Mouse (Mus musculus) lung, embryonic 15.5 days (tissue): ENCODE measurements around the gene Rpl27. TPM values are rescaled to one million over a fixed set of nuclear protein-coding genes. Genes with fewer than 3 reads are reported as not detected.
A peak's percentile ranks its signal among the peaks of the same experiment; 100 is the strongest.
"Not testable (repeated sequence)": the region's sequence is repeated elsewhere in the genome, so short reads cannot be mapped to it uniquely, and the experiment has no call there.

Experiments used
- ATAC-seq: fragments of 200-750 bp; cut with Nextera tagmentation; 2 replicates; pipeline ENCODE4 v1.8.0; 2017; ENCODE audit warnings: moderate number of reproducible peaks, borderline replicate concordance; ENCODE audit not compliant: low FRiP score, low TSS enrichment; ENCODE audit errors: extremely low read depth
- H3K27ac ChIP-seq: fragments of 300-500 bp; sonication (generic); 2 replicates; pipeline ENCODE4 v1.5.1; 2015; ENCODE audit warnings: moderate library complexity, mild to moderate bottlenecking, inconsistent platforms
- H3K27me3 ChIP-seq: fragments of 300-500 bp; sonication (generic); 2 replicates; pipeline ENCODE4 v1.6.1; 2015; ENCODE audit warnings: inconsistent platforms
- H3K36me3 ChIP-seq: fragments of 300-500 bp; sonication (generic); 2 replicates; pipeline ENCODE4 v1.6.1; 2015; ENCODE audit warnings: inconsistent platforms
- H3K4me1 ChIP-seq: fragments of 300-500 bp; sonication (generic); 2 replicates; pipeline ENCODE4 v1.6.1; 2015; ENCODE audit warnings: inconsistent platforms
- H3K4me2 ChIP-seq: fragments of 300-500 bp; sonication (generic); 2 replicates; pipeline ENCODE4 v1.6.1; 2015; ENCODE audit warnings: inconsistent platforms, mild to moderate bottlenecking, moderate library complexity
- H3K4me3 ChIP-seq: fragments of 300-500 bp; sonication (generic); 2 replicates; pipeline ENCODE4 v1.5.1; 2015; ENCODE audit warnings: mild to moderate bottlenecking, inconsistent platforms
- H3K9ac ChIP-seq: fragments of 300-500 bp; sonication (generic); 2 replicates; pipeline ENCODE4 v1.6.1; 2015; ENCODE audit warnings: inconsistent platforms
- H3K9me3 ChIP-seq: fragments of 300-500 bp; sonication (generic); 2 replicates; pipeline ENCODE4 v1.6.1; 2016; ENCODE audit warnings: inconsistent platforms
- WGBS: fragments of 180-500 bp; shearing (Covaris S2); methylation state at CpG from one replicate; pipeline ENCODE4 v1.1.7; 2015; 5-methylcytosine and 5-hydroxymethylcytosine counted together
- polyA plus RNA-seq: library from polyadenylated mRNA; unstranded; fragments of >200 nt; fragmentation: Nextera tagmentation; extraction: Ambion mirVana; gene quantifications from 2 replicates; pipeline ENCODE4 v1.2.1, GENCODE M21; 2015

The Rpl27 gene
- polyA plus RNA-seq, 1 experiment from 2014 or later = 299 TPM

- 44% methylated on average over 8 of the region's 8 CpGs for WGBS
- Histone ChIP-seq H3K27me3 (no peaks in the 10 kb centered on the region), H3K4me2 (peak overlapping the region; percentile 79), H3K4me3 (peak overlapping the region; percentile 67), H3K9me3 (no peaks in the 10 kb centered on the region), H3K4me1 (peaks cover 27% of the 10 kb centered on the region), H3K9ac (peak overlapping the region; percentile 65; the same call in 1 of the 2 replicates), H3K36me3 (peaks cover 21% of the 10 kb centered on the region), H3K27ac (no peak overlapping the region)
- ATAC-seq = no peak
Measured at GRCm38 (mm10) chr11:101426165-101426564, 15.9 kb upstream of the Rpl27 start.

GRCm38 (mm10) chr11:101431327-101431726 is 10.8 kb upstream of the Rpl27 start:
- Histone ChIP-seq H3K4me3 (no peak overlapping the region), H3K9me3 (no peaks in the 10 kb centered on the region), H3K36me3 (peaks cover 58% of the 10 kb centered on the region), H3K27ac (no peak overlapping the region), H3K9ac (no peak overlapping the region), H3K4me2 (no peak overlapping the region), H3K27me3 (no peaks in the 10 kb centered on the region), H3K4me1 (peaks cover 9% of the 10 kb centered on the region)
- WGBS = 82% methylated on average over 9 of the region's 9 CpGs
- ATAC-seq = no peak

- H3K36me3 ChIP-seq = peaks cover 58% of the 10 kb centered on the region
- no peaks in the 10 kb centered on the region for H3K4me1 ChIP-seq
- H3K9me3 ChIP-seq = no peaks in the 10 kb centered on the region
- no peak overlapping the region for H3K27ac ChIP-seq
- WGBS = 89% methylated on average over 13 of the region's 13 CpGs
- no peak overlapping the region for H3K4me3 ChIP-seq
- H3K27me3 ChIP-seq = no peaks in the 10 kb centered on the region
- ATAC-seq = no peak
- no peak overlapping the region for H3K9ac ChIP-seq
- no peak overlapping the region for H3K4me2 ChIP-seq
Measured at GRCm38 (mm10) chr11:101433396-101433795, 8.7 kb upstream of the Rpl27 start.

- WGBS = 66% methylated on average over 4 of the region's 4 CpGs
- H3K4me1 ChIP-seq = no peaks in the 10 kb centered on the region
- no peaks in the 10 kb centered on the region for H3K27me3 ChIP-seq
- peaks cover 41% of the 10 kb centered on the region for H3K36me3 ChIP-seq
- H3K9ac ChIP-seq = no peak overlapping the region
- no peak for ATAC-seq
- H3K4me3 ChIP-seq = no peak overlapping the region
- H3K9me3 ChIP-seq = no peaks in the 10 kb centered on the region
- H3K27ac ChIP-seq = no peak overlapping the region
- H3K4me2 ChIP-seq = no peak overlapping the region
Measured at GRCm38 (mm10) chr11:101435831-101436230, 6.3 kb upstream of the Rpl27 start.

GRCm38 (mm10) chr11:101436916-101437315 is 5.2 kb upstream of the Rpl27 start:
- Histone ChIP-seq H3K9ac (no peak overlapping the region), H3K9me3 (no peaks in the 10 kb centered on the region), H3K36me3 (peaks cover 30% of the 10 kb centered on the region), H3K27me3 (no peaks in the 10 kb centered on the region), H3K4me1 (no peaks in the 10 kb centered on the region), H3K4me2 (no peak overlapping the region), H3K27ac (no peak overlapping the region), H3K4me3 (no peak overlapping the region)
- WGBS = 81% methylated on average over 4 of the region's 4 CpGs
- no peak for ATAC-seq

- H3K27ac ChIP-seq, H3K4me3 ChIP-seq, ATAC-seq, H3K4me2 ChIP-seq, H3K9ac ChIP-seq, H3K9me3 ChIP-seq, H3K27me3 ChIP-seq, H3K4me1 ChIP-seq: not testable (repeated sequence)
- WGBS = 47% methylated on average over 3 of the region's 3 CpGs
- H3K36me3 ChIP-seq = peaks cover 22% of the 10 kb centered on the region
Measured at GRCm38 (mm10) chr11:101438006-101438405, 4.1 kb upstream of the Rpl27 start.

GRCm38 (mm10) chr11:101441450-101442126 is 510 bp upstream of the Rpl27 start:
- H3K9me3 ChIP-seq, H3K27ac ChIP-seq, H3K27me3 ChIP-seq, ATAC-seq: not testable (repeated sequence)
- 0 out of 2 replicates have a peak overlapping the region, but pooled peaks have one; percentile 29 for H3K9ac ChIP-seq
- H3K4me1 ChIP-seq = peaks cover 22% of the 10 kb centered on the region
- WGBS = 37% methylated on average over 15 of the region's 15 CpGs
- H3K4me3 ChIP-seq = peak overlapping the region; percentile 77
- H3K4me2 ChIP-seq = peak overlapping the region; percentile 55
- H3K36me3 ChIP-seq = peaks cover 22% of the 10 kb centered on the region

GRCm38 (mm10) chr11:101442760-101443159 is 662 bp downstream of the Rpl27 start:
- peak overlapping the region; percentile 77 for H3K4me3 ChIP-seq
- H3K4me1 ChIP-seq = peaks cover 22% of the 10 kb centered on the region
- no peaks in the 10 kb centered on the region for H3K9me3 ChIP-seq
- peak overlapping the region; percentile 70 for H3K9ac ChIP-seq
- H3K4me2 ChIP-seq = peak overlapping the region; percentile 86
- no peak; the same call in 1 of the 2 replicates for ATAC-seq
- peaks cover 22% of the 10 kb centered on the region for H3K36me3 ChIP-seq
- peak overlapping the region; percentile 84 for H3K27ac ChIP-seq
- WGBS = under 1% methylated on average over 14 of the region's 14 CpGs
- H3K27me3 ChIP-seq = no peaks in the 10 kb centered on the region

GRCm38 (mm10) chr11:101446319-101446718 is 4.2 kb downstream of the Rpl27 start:
- Histone ChIP-seq H3K4me1 (peaks cover 29% of the 10 kb centered on the region), H3K4me3 (no peak overlapping the region), H3K4me2 (no peak overlapping the region), H3K9ac (no peak overlapping the region), H3K9me3 (no peaks in the 10 kb centered on the region), H3K27me3 (no peaks in the 10 kb centered on the region), H3K36me3 (peaks cover 22% of the 10 kb centered on the region), H3K27ac (no peak overlapping the region)
- no peak for ATAC-seq
- WGBS = 79% methylated on average over 1 of the region's 1 CpGs

- H3K4me3 ChIP-seq, H3K9me3 ChIP-seq, H3K27ac ChIP-seq, H3K27me3 ChIP-seq, H3K4me2 ChIP-seq, ATAC-seq, H3K9ac ChIP-seq: not testable (repeated sequence)
- Histone ChIP-seq H3K36me3 (peaks cover 22% of the 10 kb centered on the region), H3K4me1 (peaks cover 29% of the 10 kb centered on the region)
- WGBS = 83% methylated on average over 8 of the region's 8 CpGs
Measured at GRCm38 (mm10) chr11:101446860-101447259, 4.8 kb downstream of the Rpl27 start.

- H3K27me3 ChIP-seq = no peaks in the 10 kb centered on the region
- H3K4me1 ChIP-seq = peaks cover 29% of the 10 kb centered on the region
- peak overlapping the region; percentile 78 for H3K27ac ChIP-seq
- WGBS = 80% methylated on average over 5 of the region's 5 CpGs
- no peak overlapping the region for H3K9ac ChIP-seq
- no peak for ATAC-seq
- H3K4me3 ChIP-seq = peak overlapping the region; percentile 55; the same call in 1 of the 2 replicates
- peaks cover 22% of the 10 kb centered on the region for H3K36me3 ChIP-seq
- H3K4me2 ChIP-seq = peak overlapping the region; percentile 62
- H3K9me3 ChIP-seq = no peaks in the 10 kb centered on the region
Measured at GRCm38 (mm10) chr11:101447786-101448185, 5.7 kb downstream of the Rpl27 start.

GRCm38 (mm10) chr11:101448274-101448746 is 6.2 kb downstream of the Rpl27 start, which contains the start of gene Ifi35:
Ifi35 (plus strand) TSS chr11:101448407.
- Histone ChIP-seq H3K4me1 (peaks cover 25% of the 10 kb centered on the region), H3K36me3 (peaks cover 22% of the 10 kb centered on the region), H3K27me3 (no peaks in the 10 kb centered on the region), H3K4me3 (peak within 1 kb of the TSS; percentile 55), H3K9me3 (no peaks in the 10 kb centered on the region), H3K4me2 (peak within 1 kb of the TSS; percentile 62), H3K9ac (peak within 1 kb of the TSS; percentile 54), H3K27ac (peak within 1 kb of the TSS; percentile 78)
- peak; percentile 72 for ATAC-seq
- WGBS = 15% methylated on average over 10 of the region's 10 CpGs
